Mouse (Mus musculus): ENCODE results near the gene Ypel3. TPM values are rescaled to one million over a fixed set of nuclear protein-coding genes. Genes with fewer than 3 reads are reported as not detected.

The Ypel3 gene
- total RNA-seq, 1 experiment: 19.4 TPM

DNA sequence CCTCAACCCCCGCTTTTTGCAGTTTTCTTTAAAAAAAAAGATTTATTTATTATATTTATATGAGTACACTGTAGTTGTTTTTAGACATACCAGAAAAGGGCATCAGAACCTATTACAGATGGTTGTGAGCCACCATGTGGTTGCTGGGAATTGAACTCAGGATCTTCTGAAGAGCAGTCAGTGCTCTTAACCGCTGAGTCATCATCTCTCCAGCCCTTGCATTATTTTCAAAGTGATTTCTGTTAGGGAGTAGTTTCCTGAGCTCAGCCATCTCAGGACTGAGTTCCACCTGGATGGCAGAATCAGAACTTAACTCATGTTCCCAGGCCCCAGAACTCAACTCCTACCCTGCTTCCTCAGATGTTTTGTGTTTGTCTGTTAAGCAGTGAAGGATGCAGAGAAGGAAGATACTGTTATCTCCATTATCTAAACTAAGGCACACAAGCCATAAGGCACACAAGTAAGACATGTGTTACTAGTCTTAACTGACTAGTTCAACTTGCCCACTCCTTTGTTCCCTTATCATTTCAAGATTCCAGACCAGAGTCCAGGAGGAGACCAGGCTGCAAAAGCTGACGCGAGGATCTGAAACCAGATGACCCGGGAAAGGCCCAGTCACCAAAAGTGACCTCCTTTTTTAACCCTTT lies 33.1 kb downstream of the Ypel3 start:
- Histone ChIP-seq H3K27ac (ENCODE audit: insufficient read depth, low read depth, low read length, poor library complexity, severe bottlenecking) (no peak overlapping the region), H3K4me3 (ENCODE audit: insufficient read depth in 1 of 2, low read depth in 1 of 2, low read length in 2 of 2, poor library complexity in 1 of 2, severe bottlenecking in 1 of 2) (peak overlapping the region; percentile 53 to 87; a peak in 3 of 4 replicates), H3K9me3 (ENCODE audit: control insufficient read depth, insufficient read depth, low read depth, low read length) (no peaks in the 10 kb centered on the region), H3K9ac (ENCODE audit: insufficient read depth, low read depth, low read length, poor library complexity, severe bottlenecking) (peak overlapping the region; percentile 22; the same call in 1 of the 2 replicates), H3K36me3 (ENCODE audit: control insufficient read depth, insufficient read depth, low read length, poor library complexity, severe bottlenecking) (peaks cover 3% of the 10 kb centered on the region; the same call in 1 of the 2 replicates), H3K4me1 (ENCODE audit: control insufficient read depth in 2 of 2, insufficient read depth in 2 of 2, low read length in 2 of 2, poor library complexity in 1 of 2) (peaks cover 5 to 22% of the 10 kb centered on the region in 2 experiments; a peak in 3 of 4 replicates)
- TF ChIP-seq MAFK (IDR thresholded peaks at IDR 0.05; ENCODE audit: insufficient read depth, low read depth, low read length) (peak; percentile 61), HCFC1 (IDR thresholded peaks at IDR 0.05; ENCODE audit: borderline replicate concordance, insufficient read depth, low read length) (no peak), CHD2 (IDR thresholded peaks at IDR 0.05; ENCODE audit: low read depth, low read length) (no peak), ZNF384 (IDR thresholded peaks at IDR 0.05; ENCODE audit: low read depth, low read length) (no peak), ZC3H11A (IDR thresholded peaks at IDR 0.05; ENCODE audit: borderline replicate concordance, low read depth, low read length) (no peak)
- no peak for DNase-seq (ENCODE audit: low read depth, low spot score)
- in situ Hi-C loops (cut with MboI; ENCODE audit: low sequenced_read_pairs in 2 of 2, unreplicated experiment in 2 of 2): no loop called here

DNA sequence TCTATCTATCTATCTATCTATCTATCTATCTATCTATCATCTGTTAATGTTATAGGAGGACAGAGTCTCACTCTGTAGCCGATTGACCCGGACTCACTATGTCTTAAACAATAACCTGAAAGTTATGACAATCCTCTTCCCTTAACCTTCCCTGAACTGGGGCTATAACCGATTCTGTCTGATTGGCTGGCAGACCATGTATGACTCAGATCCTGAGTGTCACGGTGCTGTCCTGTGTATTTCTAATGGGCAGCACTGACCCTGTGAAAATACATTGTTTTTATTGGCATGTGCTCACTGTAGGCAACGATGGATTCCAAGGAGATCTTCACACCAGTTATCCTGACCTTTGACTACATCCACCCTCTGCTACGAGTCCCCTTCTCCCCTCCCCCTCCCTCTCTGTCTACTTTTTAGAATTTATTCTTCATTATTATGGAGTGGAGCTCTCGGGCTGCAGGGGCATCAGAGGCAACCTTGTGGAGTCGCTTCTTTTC lies 39.0 kb downstream of the Ypel3 start:
- in situ Hi-C loops (cut with MboI; ENCODE audit: low sequenced_read_pairs in 2 of 2, unreplicated experiment in 2 of 2): no loop called here
- Histone ChIP-seq H3K36me3 (ENCODE audit: control insufficient read depth, insufficient read depth, low read length, poor library complexity, severe bottlenecking) (no peaks in the 10 kb centered on the region), H3K9me3 (ENCODE audit: control insufficient read depth, insufficient read depth, low read depth, low read length) (no peaks in the 10 kb centered on the region), H3K9ac (ENCODE audit: insufficient read depth, low read depth, low read length, poor library complexity, severe bottlenecking) (no peak overlapping the region), H3K27ac (ENCODE audit: insufficient read depth, low read depth, low read length, poor library complexity, severe bottlenecking) (no peak overlapping the region), H3K4me1 (ENCODE audit: control insufficient read depth in 2 of 2, insufficient read depth in 2 of 2, low read length in 2 of 2, poor library complexity in 1 of 2) (peaks cover 5 to 16% of the 10 kb centered on the region in 2 experiments; a peak in 3 of 4 replicates), H3K4me3 (ENCODE audit: insufficient read depth in 1 of 2, low read depth in 1 of 2, low read length in 2 of 2, poor library complexity in 1 of 2, severe bottlenecking in 1 of 2) (no peak overlapping the region)
- no peak for TF ChIP-seq ZNF384 (IDR thresholded peaks at IDR 0.05; ENCODE audit: low read depth, low read length)
- TF ChIP-seq ZC3H11A (IDR thresholded peaks at IDR 0.05; ENCODE audit: borderline replicate concordance, low read depth, low read length): no peak
- no peak for TF ChIP-seq MAFK (IDR thresholded peaks at IDR 0.05; ENCODE audit: insufficient read depth, low read depth, low read length)
- no peak for TF ChIP-seq HCFC1 (IDR thresholded peaks at IDR 0.05; ENCODE audit: borderline replicate concordance, insufficient read depth, low read length)
- TF ChIP-seq CHD2 (IDR thresholded peaks at IDR 0.05; ENCODE audit: low read depth, low read length): no peak
- DNase-seq (ENCODE audit: low read depth, low spot score): no peak

DNA sequence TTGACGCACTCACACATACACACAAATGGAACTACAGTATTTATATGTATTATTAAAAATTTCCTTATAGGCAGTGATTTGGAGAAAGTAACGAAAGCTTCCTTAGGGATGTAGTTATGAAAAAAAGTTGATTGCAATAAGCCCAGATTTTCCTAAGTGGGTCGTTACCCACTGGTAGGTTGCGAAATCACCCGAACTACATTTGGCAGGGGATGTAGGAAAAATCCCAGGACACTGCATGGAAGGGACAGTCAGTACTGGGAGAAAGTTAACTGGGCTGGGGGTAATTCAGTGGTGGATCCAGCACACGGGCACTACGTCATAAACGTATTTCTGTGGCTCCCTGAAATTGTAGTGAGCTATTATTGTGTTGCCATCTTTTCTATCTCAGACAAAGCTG lies 39.7 kb downstream of the Ypel3 start:
- H3K27ac ChIP-seq (ENCODE audit: insufficient read depth, low read depth, low read length, poor library complexity, severe bottlenecking): no peak overlapping the region
- no peaks in the 10 kb centered on the region for H3K9me3 ChIP-seq (ENCODE audit: control insufficient read depth, insufficient read depth, low read depth, low read length)
- TF ChIP-seq HCFC1 (IDR thresholded peaks at IDR 0.05; ENCODE audit: borderline replicate concordance, insufficient read depth, low read length) (no peak), ZC3H11A (IDR thresholded peaks at IDR 0.05; ENCODE audit: borderline replicate concordance, low read depth, low read length) (no peak), ZNF384 (IDR thresholded peaks at IDR 0.05; ENCODE audit: low read depth, low read length) (no peak), MAFK (IDR thresholded peaks at IDR 0.05; ENCODE audit: insufficient read depth, low read depth, low read length) (no peak), CHD2 (IDR thresholded peaks at IDR 0.05; ENCODE audit: low read depth, low read length) (no peak)
- H3K36me3 ChIP-seq (ENCODE audit: control insufficient read depth, insufficient read depth, low read length, poor library complexity, severe bottlenecking): no peaks in the 10 kb centered on the region
- H3K4me1 ChIP-seq (ENCODE audit: control insufficient read depth in 2 of 2, insufficient read depth in 2 of 2, low read length in 2 of 2, poor library complexity in 1 of 2): peaks cover 5 to 16% of the 10 kb centered on the region in 2 experiments; a peak in 3 of 4 replicates
- H3K4me3 ChIP-seq (ENCODE audit: insufficient read depth in 1 of 2, low read depth in 1 of 2, low read length in 2 of 2, poor library complexity in 1 of 2, severe bottlenecking in 1 of 2): no peak overlapping the region
- in situ Hi-C loops (cut with MboI; ENCODE audit: low sequenced_read_pairs in 2 of 2, unreplicated experiment in 2 of 2): no loop called here
- no peak overlapping the region for H3K9ac ChIP-seq (ENCODE audit: insufficient read depth, low read depth, low read length, poor library complexity, severe bottlenecking)
- no peak for DNase-seq (ENCODE audit: low read depth, low spot score)

DNA sequence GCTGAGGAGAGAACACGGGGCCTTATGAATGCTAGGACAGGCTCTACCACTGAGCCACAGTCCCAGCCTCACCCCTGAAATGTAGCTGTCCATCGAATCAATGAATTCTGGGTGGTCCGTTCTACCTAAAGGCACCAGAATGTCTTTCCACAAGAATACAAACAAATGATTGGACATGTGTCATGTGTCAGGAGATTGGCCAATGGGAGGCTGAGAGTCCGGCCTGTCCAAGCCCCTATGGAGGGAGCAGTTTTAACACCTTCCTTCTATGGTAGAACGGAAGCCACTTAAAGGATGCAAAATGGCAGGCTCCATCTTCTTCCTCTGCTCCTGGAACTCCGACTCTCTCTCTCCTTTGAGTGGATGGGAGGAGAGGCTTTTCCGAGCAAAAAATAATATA lies 40.8 kb downstream of the Ypel3 start:
- TF ChIP-seq CHD2 (IDR thresholded peaks at IDR 0.05; ENCODE audit: low read depth, low read length) (no peak), ZNF384 (IDR thresholded peaks at IDR 0.05; ENCODE audit: low read depth, low read length) (no peak), HCFC1 (IDR thresholded peaks at IDR 0.05; ENCODE audit: borderline replicate concordance, insufficient read depth, low read length) (no peak), MAFK (IDR thresholded peaks at IDR 0.05; ENCODE audit: insufficient read depth, low read depth, low read length) (no peak), ZC3H11A (IDR thresholded peaks at IDR 0.05; ENCODE audit: borderline replicate concordance, low read depth, low read length) (no peak)
- DNase-seq (ENCODE audit: low read depth, low spot score): no peak
- peaks cover 7 to 17% of the 10 kb centered on the region in 2 experiments; a peak in 3 of 4 replicates for H3K4me1 ChIP-seq (ENCODE audit: control insufficient read depth in 2 of 2, insufficient read depth in 2 of 2, low read length in 2 of 2, poor library complexity in 1 of 2)
- no peak overlapping the region for H3K4me3 ChIP-seq (ENCODE audit: insufficient read depth in 1 of 2, low read depth in 1 of 2, low read length in 2 of 2, poor library complexity in 1 of 2, severe bottlenecking in 1 of 2)
- no peak overlapping the region for H3K9ac ChIP-seq (ENCODE audit: insufficient read depth, low read depth, low read length, poor library complexity, severe bottlenecking)
- H3K9me3 ChIP-seq (ENCODE audit: control insufficient read depth, insufficient read depth, low read depth, low read length): no peaks in the 10 kb centered on the region
- no peaks in the 10 kb centered on the region for H3K36me3 ChIP-seq (ENCODE audit: control insufficient read depth, insufficient read depth, low read length, poor library complexity, severe bottlenecking)
- H3K27ac ChIP-seq (ENCODE audit: insufficient read depth, low read depth, low read length, poor library complexity, severe bottlenecking): no peak overlapping the region
- in situ Hi-C loops (cut with MboI; ENCODE audit: low sequenced_read_pairs in 2 of 2, unreplicated experiment in 2 of 2): no loop called here

Measured in ES-E14 (cell line).